Mouse (Mus musculus) urinary bladder, postnatal 25 days (tissue): ENCODE measurements around the gene Zmynd8.
A peak's percentile ranks its signal among the peaks of the same experiment; 100 is the strongest.

Experiments used
- DNase-seq: peaks from one replicate; pipeline ENCODE4 v3.0.0; 2022; ENCODE audit warnings: low spot score

The Zmynd8 gene

DNA sequence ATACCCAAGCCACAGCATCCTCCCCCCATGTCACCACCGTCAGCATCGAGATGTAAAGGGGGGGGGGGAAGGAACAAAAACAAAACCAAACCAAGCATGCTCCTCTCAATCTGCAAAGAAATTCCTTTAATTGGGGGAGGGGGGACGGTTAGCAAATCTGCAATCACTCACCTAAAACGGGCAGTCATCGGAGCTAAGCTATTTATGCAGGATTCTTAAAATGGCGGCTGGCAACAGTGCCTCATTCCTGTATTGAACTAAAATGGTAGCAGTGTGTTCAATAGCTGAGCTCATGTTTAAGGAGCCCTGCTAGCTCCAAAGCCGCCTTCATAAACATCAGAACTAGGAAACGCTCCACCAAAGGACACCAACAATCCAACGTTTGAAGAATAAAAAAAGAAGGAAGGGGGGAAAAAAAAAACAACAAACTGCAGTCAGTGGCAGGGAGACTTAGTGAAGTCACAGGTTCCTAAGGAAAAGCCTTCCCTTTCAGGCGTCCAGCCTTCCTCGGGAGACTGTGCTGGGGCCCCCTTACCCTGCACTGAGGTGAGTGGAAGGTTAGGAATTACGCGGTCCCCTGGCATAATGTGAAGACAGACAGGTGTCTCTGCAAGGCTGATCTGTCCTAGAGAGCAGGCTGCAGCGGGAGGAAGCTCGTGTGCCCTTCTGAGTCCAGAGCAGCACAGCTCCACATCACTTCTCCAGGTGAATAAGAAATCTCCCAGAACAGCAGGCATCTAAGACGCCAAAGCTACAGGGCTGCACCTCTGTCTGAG lies 19.2 kb downstream of the Zmynd8 start:
- DNase-seq: no peak

DNA sequence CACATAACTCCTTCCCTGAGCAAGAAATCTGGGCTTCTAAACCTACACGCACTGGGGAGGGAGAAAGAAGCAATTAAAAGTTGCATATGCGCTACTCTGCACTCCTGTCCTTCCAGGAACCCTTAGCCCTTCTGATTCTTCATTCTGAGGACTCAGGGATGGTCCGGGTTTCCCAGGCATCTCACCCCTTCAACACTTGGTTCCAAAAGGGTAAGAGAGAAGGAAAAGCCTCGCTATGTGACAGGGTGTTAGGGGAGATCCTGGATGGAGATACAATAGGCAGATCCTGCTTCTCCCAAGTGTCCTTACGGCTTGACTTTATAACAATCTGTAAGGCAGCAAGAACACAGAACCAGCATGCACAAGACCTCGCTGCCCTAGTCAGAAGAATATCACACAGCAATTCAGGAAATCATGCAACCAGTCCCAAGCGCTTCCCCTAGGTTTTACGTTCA lies 19.9 kb downstream of the Zmynd8 start:
- no peak for DNase-seq

DNA sequence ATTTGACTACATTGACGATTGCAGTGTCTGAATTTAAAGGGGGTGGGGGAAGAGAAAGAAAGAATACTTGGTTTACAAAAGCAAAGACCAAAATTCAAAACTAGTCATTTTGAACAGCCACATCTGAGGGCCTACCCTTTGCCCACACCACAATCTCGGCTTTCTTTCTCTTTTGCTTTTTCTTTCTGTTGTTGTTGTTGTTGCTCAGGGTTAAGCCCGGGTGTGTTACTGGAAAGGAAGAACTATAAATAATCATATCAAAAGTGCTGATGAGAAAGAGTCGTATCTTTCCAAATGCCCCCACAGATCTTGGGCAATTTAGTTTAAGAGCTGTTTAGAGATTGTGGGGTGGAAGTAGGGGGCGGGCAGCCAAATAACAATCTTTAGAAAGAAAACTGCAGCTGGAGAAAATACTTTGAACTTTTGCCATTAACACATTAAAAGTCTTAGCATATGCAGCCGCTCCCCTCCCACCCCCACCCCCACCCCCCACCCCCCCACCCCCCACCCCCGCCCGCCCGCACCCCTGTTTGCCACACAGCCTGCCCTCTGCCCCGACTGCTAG lies 20.7 kb downstream of the Zmynd8 start:
- no peak for DNase-seq

DNA sequence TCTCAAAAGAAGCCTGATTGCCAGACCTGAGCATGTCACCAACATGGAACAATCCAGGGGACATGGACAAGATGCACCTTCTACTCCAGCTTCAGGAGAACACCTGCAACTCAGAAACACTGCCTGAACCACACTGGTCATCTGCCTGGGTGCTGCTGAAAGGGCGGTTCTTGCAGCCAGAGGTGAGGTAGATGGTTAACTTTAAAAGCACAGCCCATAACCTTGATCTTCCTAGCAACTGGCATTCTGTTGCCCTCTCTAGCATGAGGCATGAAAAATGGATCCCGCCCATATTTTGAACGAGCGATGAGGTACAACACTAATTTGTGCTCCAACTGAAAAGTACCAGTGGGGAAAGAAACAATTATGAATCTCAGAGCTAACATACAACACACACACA lies 21.6 kb downstream of the Zmynd8 start:
- DNase-seq: no peak

DNA sequence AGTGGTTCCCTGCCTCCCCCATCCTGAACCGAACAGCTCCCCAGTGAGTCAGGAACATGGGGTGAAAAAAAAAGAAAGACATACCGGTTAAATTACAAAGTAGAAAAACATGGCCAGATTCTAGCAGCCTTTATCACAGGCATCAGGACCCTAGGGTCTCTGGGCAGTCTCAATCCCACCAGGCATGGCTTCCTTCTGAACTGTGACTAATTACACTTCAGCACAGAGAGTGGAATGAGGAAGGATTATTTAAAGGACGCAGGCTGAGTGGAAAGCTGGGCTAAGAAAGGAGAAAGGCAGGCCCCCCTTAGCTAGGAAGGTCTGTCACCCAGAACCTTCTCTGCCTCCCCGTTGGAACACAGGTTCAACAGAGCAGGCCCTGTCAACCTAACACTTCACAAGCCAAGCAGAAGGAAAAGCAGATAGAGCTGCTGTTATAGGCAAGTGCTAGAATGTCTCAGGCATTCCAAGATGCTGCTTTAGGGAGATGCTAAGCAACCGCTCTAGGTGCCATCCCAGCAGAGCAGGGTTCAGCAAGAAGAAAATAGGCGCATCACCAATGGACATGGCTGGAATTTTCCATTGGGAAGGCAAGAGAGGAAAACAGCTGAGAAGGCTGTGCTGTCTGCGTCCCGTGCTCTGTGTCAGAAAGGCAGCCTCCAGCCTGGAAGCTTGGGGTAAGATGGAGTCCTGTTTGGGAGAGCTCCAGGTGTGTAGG lies 22.5 kb downstream of the Zmynd8 start:
- DNase-seq: no peak

DNA sequence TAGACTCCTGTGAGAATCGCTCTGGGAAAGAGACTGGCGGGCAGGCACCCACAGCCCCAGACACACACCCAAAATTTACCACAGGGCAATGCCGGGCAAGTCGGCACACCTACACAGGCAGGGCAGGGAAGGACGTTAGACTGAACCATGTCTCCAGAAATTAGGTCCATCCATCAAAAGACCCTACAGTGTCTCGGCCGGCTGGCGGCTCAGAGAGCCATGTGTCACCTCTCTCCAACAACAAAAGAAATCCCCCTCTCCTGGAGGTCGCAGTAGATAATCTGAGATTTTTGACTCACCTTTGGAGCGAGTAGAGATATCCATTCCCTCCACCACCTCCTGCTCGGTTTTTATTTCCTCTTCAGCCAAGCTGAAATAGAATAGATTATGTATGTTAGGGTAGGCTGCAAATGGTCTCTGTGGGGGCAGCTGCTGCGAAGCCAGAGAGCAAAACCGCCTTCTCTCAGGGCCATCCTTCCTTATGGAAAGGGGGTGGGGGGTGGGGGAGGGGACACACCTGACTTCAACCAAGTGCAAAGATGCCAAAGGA lies 23.3 kb downstream of the Zmynd8 start:
- DNase-seq: no peak

DNA sequence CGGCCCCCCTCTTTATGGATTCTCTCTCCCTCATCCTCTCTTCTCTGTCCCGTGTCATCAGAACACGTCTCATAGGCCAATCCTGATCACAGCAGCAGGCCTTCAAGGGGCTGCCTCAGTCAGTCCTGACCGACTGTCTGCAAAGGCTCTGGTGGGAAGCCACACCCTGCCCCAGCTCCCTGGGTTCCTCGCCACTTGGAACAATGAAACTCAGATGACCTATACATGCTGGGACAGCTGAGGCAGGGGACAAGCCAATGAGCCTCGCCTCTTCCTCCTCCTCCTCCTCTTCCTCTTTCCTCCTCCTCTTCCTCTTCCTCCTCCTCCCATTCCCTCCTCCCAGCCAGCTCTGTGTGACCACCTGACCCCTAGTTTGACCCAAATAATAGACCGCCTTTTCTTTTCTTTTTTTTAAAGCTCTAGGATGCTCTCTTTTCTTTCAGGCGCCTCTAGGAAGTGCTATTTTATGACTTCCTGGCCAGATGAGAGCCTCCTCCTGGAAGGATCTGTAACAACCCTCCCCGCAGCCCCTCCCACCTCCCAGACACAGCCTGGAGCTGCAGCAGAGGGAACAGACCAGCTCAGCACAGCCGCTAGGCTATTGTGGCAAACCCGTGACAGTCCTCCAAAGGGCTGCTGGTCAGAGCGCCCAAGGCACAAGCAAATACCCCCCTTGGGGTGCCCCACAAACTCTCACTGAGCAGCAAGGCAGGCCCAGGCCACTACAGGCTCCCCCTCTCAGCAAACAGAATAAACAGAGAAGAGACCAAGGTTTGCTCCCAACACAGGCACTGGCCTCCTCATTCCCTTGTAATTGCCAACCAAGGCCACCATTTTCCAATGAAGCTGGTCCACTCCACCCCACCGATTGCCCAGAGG lies 24.1 kb downstream of the Zmynd8 start:
- DNase-seq: peak; percentile 62

DNA sequence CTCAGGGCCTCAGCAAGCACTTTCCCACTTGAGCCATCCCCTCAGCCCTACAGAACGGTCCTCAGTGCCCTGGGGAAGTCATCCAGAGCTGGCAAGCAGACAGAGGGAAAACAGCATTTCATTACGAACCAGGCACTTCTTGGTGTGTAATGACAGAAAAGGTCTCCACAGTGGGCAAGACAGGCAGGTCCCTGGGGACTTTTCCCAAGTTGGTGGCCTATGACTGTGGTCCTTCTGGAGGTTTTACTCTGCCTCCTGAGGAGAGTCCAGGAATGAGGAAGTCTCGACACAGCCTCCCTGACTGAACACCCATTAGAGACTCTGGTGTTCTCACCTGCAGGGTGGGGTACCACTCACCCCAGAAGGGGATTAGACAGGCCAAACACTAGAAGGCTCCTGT lies 25.0 kb downstream of the Zmynd8 start:
- DNase-seq: no peak

DNA sequence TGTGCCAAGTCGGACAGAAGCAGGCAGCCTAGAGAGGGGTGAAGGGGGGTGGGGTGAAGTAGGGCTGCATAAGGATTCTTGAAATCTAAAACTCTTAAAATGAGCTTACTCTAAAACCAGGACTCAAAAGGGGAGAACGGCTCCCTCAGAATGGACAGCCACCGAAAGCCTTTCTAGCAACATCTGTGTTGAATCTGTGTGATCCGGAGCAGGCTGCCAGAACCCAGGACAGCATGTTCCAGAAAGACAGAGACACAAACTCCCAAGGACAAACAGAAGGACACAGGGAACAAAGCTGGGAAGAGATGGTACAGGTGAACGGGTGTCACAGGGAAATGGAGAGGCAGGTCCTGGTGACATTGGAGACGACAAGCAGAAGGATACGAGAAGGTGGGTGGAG lies 25.6 kb downstream of the Zmynd8 start:
- DNase-seq: no peak

DNA sequence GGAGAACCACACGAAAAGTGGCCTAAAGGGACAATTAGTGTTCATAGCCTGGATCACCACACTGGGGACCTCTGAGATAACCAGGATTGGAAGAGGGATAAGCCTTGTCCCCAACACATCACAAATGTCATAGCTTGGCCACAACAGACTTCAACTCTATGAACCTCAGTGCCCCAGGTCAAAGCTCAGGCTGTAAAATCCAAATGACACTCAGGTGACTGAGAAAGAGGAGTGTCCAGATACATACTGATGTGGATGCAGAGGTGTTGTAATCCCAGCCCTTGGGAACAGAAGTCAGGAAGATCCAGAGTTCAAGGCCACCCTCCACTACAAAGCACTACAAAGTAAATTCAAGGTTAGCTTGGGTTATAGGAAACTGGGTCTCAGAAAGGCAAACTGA lies 29.6 kb downstream of the Zmynd8 start:
- DNase-seq: no peak

DNA sequence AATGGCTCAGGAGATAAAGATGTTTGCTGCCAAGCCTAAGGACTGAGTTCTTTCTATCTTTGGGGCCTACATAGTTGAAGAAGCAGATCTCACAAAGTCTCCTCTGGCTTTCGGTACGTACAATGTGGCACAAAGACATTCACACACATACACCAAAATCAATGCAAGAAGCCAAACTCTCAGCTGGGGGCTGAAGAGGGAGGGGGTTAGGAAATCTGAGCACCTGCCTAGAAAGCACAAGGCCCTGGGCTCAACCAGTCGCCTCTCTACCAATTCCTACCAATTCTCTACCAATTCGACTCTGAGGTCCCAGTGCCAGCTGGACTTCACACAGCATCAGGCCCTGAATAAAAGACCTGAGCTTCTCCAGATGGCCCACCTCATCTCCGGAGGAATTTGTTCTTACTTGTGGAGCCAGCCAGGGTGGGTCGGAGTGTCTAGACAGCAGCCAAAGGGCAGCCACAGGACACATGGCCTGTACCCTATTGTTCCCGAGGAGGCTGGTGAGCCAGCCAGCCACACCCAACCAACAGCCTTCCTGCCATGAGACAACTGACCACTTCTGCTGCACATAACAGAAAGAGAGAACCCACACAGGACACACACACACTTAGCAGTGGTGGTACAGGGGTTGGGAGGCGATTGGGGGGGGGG lies 30.2 kb downstream of the Zmynd8 start:
- no peak for DNase-seq

DNA sequence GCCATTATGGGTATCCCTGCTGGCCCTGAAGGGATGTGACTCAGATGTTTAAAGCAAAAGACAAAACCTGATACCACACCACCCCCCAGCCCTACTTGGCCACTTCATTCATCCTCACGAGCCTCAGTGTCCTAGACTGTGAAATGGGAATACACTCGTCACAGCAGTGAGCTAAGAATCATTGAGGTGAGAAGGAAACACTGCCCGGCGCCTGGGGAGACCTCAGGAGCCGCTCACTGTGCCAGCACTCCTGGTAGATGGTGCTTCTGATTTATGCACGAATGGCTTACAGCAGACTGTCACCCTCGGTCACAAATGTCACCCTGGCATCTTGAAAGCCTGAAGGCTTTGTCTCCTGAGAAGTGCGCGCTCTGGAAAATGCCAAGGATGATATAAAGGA lies 31.3 kb downstream of the Zmynd8 start:
- no peak for DNase-seq

DNA sequence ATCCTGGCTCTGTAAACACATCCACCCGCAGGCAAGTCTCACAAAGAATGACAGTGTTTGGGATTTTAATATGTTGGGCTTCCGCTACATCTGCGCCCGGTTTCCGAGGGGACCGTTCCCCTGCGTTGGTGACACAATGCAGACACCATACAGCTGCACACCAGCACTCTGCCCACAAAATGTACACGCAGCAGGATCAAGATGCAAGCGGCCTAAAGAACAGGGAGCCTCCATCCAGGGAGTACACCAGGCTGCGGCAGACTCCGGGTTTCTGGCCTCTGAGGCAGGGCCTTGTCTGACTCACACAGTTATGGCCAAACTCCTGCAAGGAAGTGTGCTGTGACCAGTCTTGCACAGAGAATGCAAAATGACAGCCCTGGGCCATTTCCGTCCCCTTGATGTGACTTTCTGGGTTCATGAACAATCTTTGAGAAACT lies 31.8 kb downstream of the Zmynd8 start:
- no peak for DNase-seq

DNA sequence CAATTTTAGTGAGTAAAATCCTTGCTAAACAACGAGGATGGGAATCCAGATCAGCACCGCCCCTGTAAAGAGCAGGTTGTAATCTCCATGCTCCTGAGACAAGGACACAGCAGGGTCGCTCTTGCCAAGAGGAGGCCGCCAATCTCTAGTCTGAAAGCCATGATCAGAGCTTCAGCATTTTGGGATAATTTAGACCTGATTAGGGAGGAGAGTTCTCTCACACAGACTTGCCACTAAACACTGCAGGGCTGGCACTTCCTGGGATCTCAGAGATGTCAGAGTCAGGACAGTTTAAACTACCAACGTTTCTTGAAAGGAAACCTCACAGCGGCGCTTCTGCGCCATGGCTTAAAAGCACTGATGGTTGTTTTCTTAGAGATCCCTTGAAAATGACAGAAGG lies 32.4 kb downstream of the Zmynd8 start:
- DNase-seq: no peak

DNA sequence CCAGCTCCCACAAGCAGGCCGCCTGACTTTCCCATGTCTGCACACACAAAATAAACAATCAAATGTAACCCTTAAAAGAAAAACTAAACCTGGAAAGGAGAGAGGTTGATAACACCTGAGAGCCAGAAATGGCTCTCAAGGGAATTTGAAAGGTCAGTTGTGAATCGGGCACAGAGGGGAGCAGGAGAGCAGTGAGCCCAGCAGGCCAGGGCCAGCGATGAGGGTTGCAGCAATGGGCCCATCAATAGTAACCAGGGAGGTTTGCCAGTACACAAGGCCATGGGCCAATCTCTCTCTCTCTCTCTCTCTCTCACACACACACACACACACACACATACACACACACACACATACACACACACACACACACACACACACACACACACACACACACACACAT lies 34.0 kb downstream of the Zmynd8 start:
- no peak for DNase-seq

DNA sequence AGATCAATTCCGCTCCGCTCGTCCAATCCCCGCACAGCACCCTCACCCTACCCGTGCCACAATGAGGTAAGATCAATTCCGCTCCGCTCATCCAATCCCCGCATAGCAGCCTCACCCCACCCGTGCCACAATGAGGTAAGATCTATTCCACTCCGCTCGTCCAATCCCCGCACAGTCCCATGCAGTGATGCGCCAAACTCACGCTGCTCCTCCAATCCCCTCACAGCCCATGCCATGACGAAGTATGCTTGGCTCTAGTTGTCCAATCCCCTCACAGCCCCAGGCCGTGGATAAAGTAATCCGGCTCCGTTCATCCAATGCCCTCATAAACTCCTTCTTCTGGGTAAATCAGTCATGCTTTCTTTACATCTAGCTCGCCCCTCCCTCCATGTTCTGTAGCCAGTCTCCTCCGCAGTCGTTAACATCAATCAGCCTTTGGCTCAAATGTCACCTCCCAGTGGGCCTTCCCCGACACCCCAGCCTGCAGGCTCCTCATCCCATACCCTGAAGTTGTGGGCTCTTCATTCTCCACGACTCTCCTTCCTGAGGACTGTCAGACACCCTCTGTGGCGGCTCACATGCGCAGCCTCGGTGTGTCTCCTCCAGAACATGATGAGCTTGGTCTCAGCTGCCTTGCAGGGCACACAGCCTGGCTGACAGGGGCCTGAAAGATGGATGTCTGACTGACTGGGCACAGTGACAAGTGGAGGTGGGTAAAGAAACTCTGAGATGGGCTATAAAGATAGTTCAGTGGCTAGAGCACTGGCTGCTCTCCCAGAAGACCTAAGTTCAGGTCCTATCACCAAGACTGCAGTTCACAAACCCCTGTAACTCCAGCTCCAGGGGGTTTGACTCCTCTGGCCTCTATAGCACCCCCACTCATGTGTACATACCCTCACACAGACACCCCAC lies 36.9 kb downstream of the Zmynd8 start:
- no peak for DNase-seq

DNA sequence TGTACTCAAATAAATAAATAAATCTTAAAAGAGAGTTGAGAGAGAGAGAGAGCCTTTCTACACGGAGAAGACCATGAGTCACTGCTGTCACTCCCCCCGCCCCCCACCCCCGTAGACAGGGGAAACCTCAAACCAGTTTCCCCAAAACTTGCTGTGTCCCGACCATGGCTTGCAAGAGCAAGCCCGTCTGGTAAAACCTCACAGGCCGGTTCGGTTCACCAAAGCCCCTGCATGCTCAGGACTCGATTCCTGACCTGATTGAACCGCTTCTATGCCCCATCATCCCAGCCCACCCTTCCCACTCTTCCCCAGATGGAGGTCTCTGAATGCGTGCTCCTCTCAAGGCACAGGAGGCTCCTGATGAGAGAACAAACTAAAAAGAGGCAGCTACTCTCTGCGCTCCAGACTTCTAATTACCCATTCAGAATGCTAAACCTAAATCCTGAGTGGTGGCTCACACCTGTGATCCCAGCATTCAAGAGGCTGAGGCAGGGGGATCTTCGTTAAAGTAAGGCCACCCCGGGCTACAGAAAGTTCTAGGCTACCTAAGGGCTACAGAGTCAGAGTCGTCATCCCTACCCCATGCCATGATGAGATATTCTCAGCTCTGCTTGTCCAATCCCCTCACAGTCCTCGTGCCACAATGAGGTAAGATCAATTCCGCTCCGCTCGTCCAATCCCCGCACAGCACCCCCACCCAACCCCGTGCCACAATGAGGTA lies 37.7 kb downstream of the Zmynd8 start:
- DNase-seq: no peak

DNA sequence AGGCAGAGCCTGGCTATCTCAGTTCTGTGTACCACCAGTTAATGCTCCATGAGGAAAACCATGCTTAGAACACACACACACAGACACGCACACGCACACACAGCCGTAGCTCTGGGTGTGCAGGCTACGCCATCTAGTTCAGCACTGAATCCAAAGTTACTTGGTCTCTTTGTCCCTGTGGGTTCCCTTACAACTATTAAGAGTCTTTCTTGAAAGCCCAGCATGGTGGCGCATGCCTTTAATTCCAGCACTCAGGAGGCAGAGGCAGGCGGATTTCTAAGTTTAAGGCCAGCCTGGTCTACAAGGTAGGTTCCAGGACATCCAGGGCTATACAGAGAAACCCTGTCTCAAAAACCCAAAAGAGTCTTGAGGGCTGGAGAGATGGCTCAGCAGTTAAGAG lies 38.4 kb downstream of the Zmynd8 start:
- no peak for DNase-seq
